Mouse (Mus musculus) heart, postnatal 0 days (tissue): ENCODE measurements around the gene Cd79b.

ENCODE experiments used
- CTCF ChIP-seq: IDR thresholded peaks from 2 replicates; pipeline ENCODE4 v1.5.1; 2016; ENCODE audit warnings: antibody characterized with exemption, control low read depth, low read depth
- EP300 ChIP-seq: IDR thresholded peaks from 2 replicates; pipeline ENCODE4 v1.6.1; 2016; ENCODE audit warnings: antibody characterized with exemption, low read depth

- TF ChIP-seq EP300 = no peak
- no peak for TF ChIP-seq CTCF
Measured at GRCm38 (mm10) chr11:106308162-106308561, 6.4 kb downstream of the Cd79b start.
